Mouse (Mus musculus) forebrain, embryonic 10.5 days (tissue): ENCODE data around the gene Sirt2. TPM values are rescaled to one million over a fixed set of nuclear protein-coding genes. Genes with fewer than 3 reads are reported as not detected.

Experiments
- polyA plus RNA-seq: library from polyadenylated mRNA; unstranded; fragments of >200 nt; fragmentation: Nextera tagmentation; extraction: Ambion mirVana; gene quantifications from 2 replicates; pipeline ENCODE4 v1.2.1, GENCODE M21; 2016

The Sirt2 gene
- polyA plus RNA-seq, 1 experiment from 2014 or later = 60.8 TPM

Other genes with a start within 250 kb of the Sirt2 start
- not detected in 2 replicates for gene Ifnl3, start 243.9 kb upstream of the Sirt2 start, polyA plus RNA-seq
- gene Sycn, start 225.8 kb upstream of the Sirt2 start, polyA plus RNA-seq = not detected in 2 replicates
- not detected in 2 replicates for gene Nccrp1, start 219.5 kb upstream of the Sirt2 start, polyA plus RNA-seq
- gene Samd4b, start 168.6 kb upstream of the Sirt2 start, polyA plus RNA-seq = 29.9 and 30.7 TPM in 2 replicates
- gene Pak4, start 168.6 kb upstream of the Sirt2 start, polyA plus RNA-seq = 66.0 and 69.9 TPM in 2 replicates
- not detected in 2 replicates for gene Acp7, start 135.4 kb upstream of the Sirt2 start, polyA plus RNA-seq
- gene Fbxo27, start 73.9 kb upstream of the Sirt2 start, polyA plus RNA-seq = 6.2 and 6.4 TPM in 2 replicates
- gene Fbxo17, start 49.9 kb upstream of the Sirt2 start, polyA plus RNA-seq = 10.7 and 13.9 TPM in 2 replicates
- 156 and 161 TPM in 2 replicates for gene Mrps12, start 24.9 kb upstream of the Sirt2 start, polyA plus RNA-seq
- 40.7 and 43.4 TPM in 2 replicates for gene Sars2, start 24.7 kb upstream of the Sirt2 start, polyA plus RNA-seq
- not detected in 2 replicates for gene Ccer2, start 10.6 kb upstream of the Sirt2 start, polyA plus RNA-seq
- gene Nfkbib, start 777 bp downstream of the Sirt2 start, polyA plus RNA-seq = 56.6 and 57.6 TPM in 2 replicates
- 3.4 and 3.8 TPM in 2 replicates for gene Rinl, start 22.2 kb downstream of the Sirt2 start, polyA plus RNA-seq
- 325 and 336 TPM in 2 replicates for gene Hnrnpl, start 41.8 kb downstream of the Sirt2 start, polyA plus RNA-seq
- 68.5 and 72.0 TPM in 2 replicates for gene Ech1, start 58.5 kb downstream of the Sirt2 start, polyA plus RNA-seq
- gene Lgals4, start 67.1 kb downstream of the Sirt2 start, polyA plus RNA-seq = 2.9 and 3.1 TPM in 2 replicates
- 0.26 and 0.42 TPM in 2 replicates for gene Lgals7, start 97.1 kb downstream of the Sirt2 start, polyA plus RNA-seq
- 0.21 and 0.43 TPM in 2 replicates for gene Capn12, start 114.7 kb downstream of the Sirt2 start, polyA plus RNA-seq
- 235 and 255 TPM in 2 replicates for gene Actn4, start 195.6 kb downstream of the Sirt2 start, polyA plus RNA-seq
- gene Eif3k, start 215.1 kb downstream of the Sirt2 start, polyA plus RNA-seq = 415 and 425 TPM in 2 replicates
- 10.2 and 13.4 TPM in 2 replicates for gene Map4k1, start 215.3 kb downstream of the Sirt2 start, polyA plus RNA-seq